9 mouse cellular contexts compared by ENCODE assay signal in the genomic region with DNA sequence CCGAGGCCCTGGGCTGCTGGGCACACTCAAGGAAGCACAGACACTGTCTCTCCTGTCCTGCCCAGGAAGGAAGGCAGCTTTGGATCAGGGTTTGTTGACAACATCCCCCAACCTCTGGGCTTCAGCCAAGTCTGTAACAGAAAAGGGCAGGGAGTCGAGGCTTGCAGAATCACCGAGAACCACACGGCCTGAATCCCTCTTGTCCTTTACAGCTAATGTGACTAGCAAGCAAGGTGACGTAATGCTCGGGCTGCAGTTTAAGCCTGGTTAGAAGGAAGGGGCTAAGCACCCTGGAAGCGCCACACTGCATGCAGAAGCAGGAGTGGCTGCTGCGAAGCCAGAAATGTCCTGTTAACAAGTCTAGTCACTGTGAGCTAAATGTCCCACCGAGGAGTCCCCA. TPM values are rescaled to one million over a fixed set of nuclear protein-coding genes. Genes with fewer than 3 reads are reported as not detected.
DNase-seq lines count a peak whose midpoint lies in the region; ATAC-seq lines count a peak whose summit lies in the region.
"Had no signal": no experiment of that assay in that cellular context is flagged by ENCODE, and none has a peak within 500 bp of the region (broad histone marks: within the 10 kb centered on the region; RNA-seq: fewer than 3 reads in every experiment).

No protein-coding gene starts in this region.

- ATAC-seq in limb, embryonic 15.5 days (ENCODE audit: insufficient number of reproducible peaks, low FRiP score, low TSS enrichment, low read depth) = no peak
- no peak for ATAC-seq in neural tube, embryonic 13.5 days (ENCODE audit: low read depth)

- no peaks in the 10 kb centered on the region for H3K27me3 ChIP-seq in limb, embryonic 15.5 days
- H3K27me3 ChIP-seq in neural tube, embryonic 13.5 days = no peaks in the 10 kb centered on the region

- 33% methylated on average over 9 of the region's 9 CpGs for WGBS in limb, embryonic 15.5 days
- WGBS in neural tube, embryonic 13.5 days = 49% methylated on average over 8 of the region's 9 CpGs

- H3K4me1 ChIP-seq in limb, embryonic 15.5 days = peaks cover 91% of the 10 kb centered on the region
- H3K4me1 ChIP-seq in neural tube, embryonic 13.5 days (replicated peaks) = peaks cover 97% of the 10 kb centered on the region

- no peaks in the 10 kb centered on the region for H3K9me3 ChIP-seq in limb, embryonic 15.5 days
- no peaks in the 10 kb centered on the region for H3K9me3 ChIP-seq in neural tube, embryonic 13.5 days

- no peak overlapping the region; the same call in 1 of the 2 replicates for H3K4me2 ChIP-seq in limb, embryonic 15.5 days
- H3K4me2 ChIP-seq in neural tube, embryonic 13.5 days = peak overlapping the region; percentile 6; the same call in 1 of the 2 replicates

- peak overlapping the region; percentile 18; the same call in 1 of the 2 replicates for H3K9ac ChIP-seq in limb, embryonic 15.5 days
- H3K9ac ChIP-seq in neural tube, embryonic 13.5 days = peak overlapping the region; percentile 35; the same call in 1 of the 2 replicates

- peak; percentile 71 for DNase-seq in left cerebral cortex, postnatal 4 days
- DNase-seq in left cerebral cortex, adult 18-20 months (ENCODE audit: low spot score in 2 of 2) = no peak
- DNase-seq in cerebellum, adult 9-10 months = peak; percentile 79
- DNase-seq in heart, postnatal 36 days = peak; percentile 56 to 61
- no peak for DNase-seq in right cerebral cortex, postnatal 4 days
- no peak for DNase-seq in thymus, postnatal 14 days

- peak overlapping the region; percentile 81 for H3K27ac ChIP-seq in limb, embryonic 15.5 days
- peak overlapping the region; percentile 83 for H3K27ac ChIP-seq in neural tube, embryonic 13.5 days (replicated peaks)

- intact Hi-C loops in left cerebral cortex, postnatal 4 days (cut with DNase I) = no loop called here
- intact Hi-C loops in heart, postnatal 36 days (cut with DNase I) = no loop called here

- peaks cover 11% of the 10 kb centered on the region; the same call in 1 of the 2 replicates for H3K36me3 ChIP-seq in limb, embryonic 15.5 days
- H3K36me3 ChIP-seq in neural tube, embryonic 13.5 days = peaks cover 13% of the 10 kb centered on the region; the same call in 1 of the 2 replicates

- H3K4me3 ChIP-seq in limb, embryonic 15.5 days = no peak overlapping the region
- no peak overlapping the region for H3K4me3 ChIP-seq in neural tube, embryonic 13.5 days

RNA-seq across cellular contexts. Expression of a gene that starts 8.7 kb away (rescaled TPM):
- 100 to 1,000 TPM; 104 to 108 TPM for total RNA-seq in left cerebral cortex, postnatal 4 days (2021)
- 10 to 100 TPM; 17.1 to 17.7 TPM for total RNA-seq in left cerebral cortex, adult 18-20 months (2021)
- total RNA-seq in heart, postnatal 36 days (2021) = 10 to 100 TPM; 11.5 to 13.4 TPM
- 2.3 and 2.9 TPM in 2 replicates for polyA plus RNA-seq in limb, embryonic 15.5 days (2015; fragmentation: Nextera tagmentation; extraction: Ambion mirVana)
- polyA plus RNA-seq in neural tube, embryonic 13.5 days (2015; fragmentation: Nextera tagmentation; extraction: Ambion mirVana) = 4.5 and 5.9 TPM in 2 replicates

RNA-seq across cellular contexts. Expression of a gene that starts 16.5 kb away (rescaled TPM):
- not detected for total RNA-seq in left cerebral cortex, postnatal 4 days (2021)
- not detected for total RNA-seq in left cerebral cortex, adult 18-20 months (2021)
- total RNA-seq in heart, postnatal 36 days (2021) = not detected
- not detected in 2 replicates for polyA plus RNA-seq in limb, embryonic 15.5 days (2015; fragmentation: Nextera tagmentation; extraction: Ambion mirVana)
- not detected in 2 replicates for polyA plus RNA-seq in neural tube, embryonic 13.5 days (2015; fragmentation: Nextera tagmentation; extraction: Ambion mirVana)
- total RNA-seq: left cerebral cortex, postnatal 14 days had no signal

Comparison
In these comparisons a context has a peak if more than half of its experiments do, and no peak if none do; other contexts are left out.
1. DNase-seq: peak in left cerebral cortex, postnatal 4 days (single experiment), cerebellum, adult 9-10 months (single experiment) and heart, postnatal 36 days (2 of 2); none in left cerebral cortex, adult 18-20 months (0 of 2), right cerebral cortex, postnatal 4 days (single experiment) and thymus, postnatal 14 days (single experiment).
2. RNA of a gene that starts 8.7 kb away (total RNA-seq): 104 to 108 TPM in left cerebral cortex, postnatal 4 days; 17.1 to 17.7 TPM in left cerebral cortex, adult 18-20 months and 11.5 to 13.4 TPM in heart, postnatal 36 days; every median in the first group is over 4 times any median in the second.